Mouse (Mus musculus) testis, adult 2 months (tissue): ENCODE measurements at regions not wholly inside any gene's neighbourhood (a gene's known extent, or its start where the extent isn't known, plus 50 kb on each side); places are given as distances from the start of the nearest gene placed in this dataset.

Experiments
- CTCF ChIP-seq: fragments of 200-500 bp; IDR thresholded peaks from 2 replicates; pipeline ENCODE4 v1.5.1; 2012; ENCODE audit warnings: low read depth, mild to moderate bottlenecking, inconsistent platforms, low read length, moderate library complexity; ENCODE audit not compliant: control insufficient read depth, insufficient read depth, insufficient replicate concordance
- POLR2A ChIP-seq: fragments of 200-500 bp; IDR thresholded peaks from 2 replicates; pipeline ENCODE4 v1.6.1; 2012; ENCODE audit warnings: low read depth, mild to moderate bottlenecking, inconsistent platforms, low read length, moderate library complexity; ENCODE audit not compliant: control insufficient read depth

- TF ChIP-seq POLR2A (no peak), CTCF (no peak)
Observed at GRCm38 (mm10) chr13:63669031-63669430, 95.6 kb upstream of the Ptch1 start.
